Mouse (Mus musculus): ENCODE data around the gene Zfp74.
"Not testable (repeated sequence)": the region's sequence is repeated elsewhere in the genome, so short reads cannot be mapped to it uniquely, and the experiment has no call there.

The Zfp74 gene

GRCm38 (mm10) chr7:29953513-29954401 is at the start of gene Zfp74:
TSS of gene Zfp74 (minus strand) at chr7:29954089.
- peak; percentile 74 for DNase-seq

- DNase-seq: no peak
Observed at GRCm38 (mm10) chr7:30000601-30001000, 46.7 kb upstream of the Zfp74 start.

- no peak for DNase-seq
Observed at GRCm38 (mm10) chr7:29995134-29995533, 41.2 kb upstream of the Zfp74 start.

- DNase-seq: no peak
Observed at GRCm38 (mm10) chr7:29993340-29993739, 39.5 kb upstream of the Zfp74 start.

- DNase-seq: no peak
Observed at GRCm38 (mm10) chr7:29992698-29993097, 38.8 kb upstream of the Zfp74 start.

- no peak for DNase-seq
Observed at GRCm38 (mm10) chr7:29989031-29989430, 35.1 kb upstream of the Zfp74 start.

- DNase-seq: no peak
Observed at GRCm38 (mm10) chr7:29987551-29987950, 33.7 kb upstream of the Zfp74 start.

- DNase-seq: no peak
Observed at GRCm38 (mm10) chr7:29986101-29986500, 32.2 kb upstream of the Zfp74 start.

GRCm38 (mm10) chr7:29983690-29984380 is 29.9 kb upstream of the Zfp74 start, which contains the start of gene Zfp568:
TSS of gene Zfp568 (plus strand) at chr7:29983955.
- DNase-seq: peak; percentile 84 to 86

GRCm38 (mm10) chr7:29983340-29983689 is 29.4 kb upstream of the Zfp74 start:
- no peak for DNase-seq

GRCm38 (mm10) chr7:29982931-29983330 is 29.0 kb upstream of the Zfp74 start:
- DNase-seq: peak in 1 of 2 experiments; percentile 1

- DNase-seq: no peak
Observed at GRCm38 (mm10) chr7:29982341-29982740, 28.5 kb upstream of the Zfp74 start.

GRCm38 (mm10) chr7:29981860-29982259 is 28.0 kb upstream of the Zfp74 start:
- DNase-seq: no peak

GRCm38 (mm10) chr7:29981455-29981854 is 27.6 kb upstream of the Zfp74 start:
- peak; percentile 37 to 38 for DNase-seq

- no peak for DNase-seq
Observed at GRCm38 (mm10) chr7:29980761-29981160, 26.9 kb upstream of the Zfp74 start.

- DNase-seq: no peak
Observed at GRCm38 (mm10) chr7:29970686-29971085, 16.8 kb upstream of the Zfp74 start.

- not testable (repeated sequence) for DNase-seq
Observed at GRCm38 (mm10) chr7:29965115-29965810, 11.4 kb upstream of the Zfp74 start.

- DNase-seq: peak in 1 of 2 experiments; percentile 18
Observed at GRCm38 (mm10) chr7:29959004-29959403, 5.1 kb upstream of the Zfp74 start.

GRCm38 (mm10) chr7:29958125-29958724 is 4.3 kb upstream of the Zfp74 start:
- DNase-seq: no peak

GRCm38 (mm10) chr7:29956257-29956656 is 2.4 kb upstream of the Zfp74 start:
- no peak for DNase-seq

- peak; percentile 48 to 53 for DNase-seq
Observed at GRCm38 (mm10) chr7:29954731-29955130, 842 bp upstream of the Zfp74 start.

GRCm38 (mm10) chr7:29953086-29953485 is 803 bp downstream of the Zfp74 start:
- no peak for DNase-seq

- no peak for DNase-seq
Observed at GRCm38 (mm10) chr7:29944201-29944600, 9.7 kb downstream of the Zfp74 start.
